Mouse (Mus musculus) embryonic stem cell, embryonic (primary cell): ENCODE measurements at regions not wholly inside any gene's neighbourhood (a gene's known extent, or its start where the extent isn't known, plus 50 kb on each side); places are given as distances from the start of the nearest gene placed in this dataset.
"Not testable (repeated sequence)": the region's sequence is repeated elsewhere in the genome, so short reads cannot be mapped to it uniquely, and the experiment has no call there.

Experiments used
- CTCF ChIA-PET, 4 experiments: fragments of 300-600 bp in 2 of 4; fragments of 350-600 bp in 2 of 4; sonication (Branson Sonifier 250); formaldehyde crosslinking; loops; one replicate each; lab custom pipeline; 2022; ENCODE audit warnings: inconsistent platforms in 2 of 4; lab: Charles Lee
- POLR2A ChIA-PET, 4 experiments: fragments of 300-600 bp in 2 of 4; fragments of 350-600 bp in 2 of 4; sonication (Branson Sonifier 250); formaldehyde crosslinking; loops; one replicate each; lab custom pipeline; 2022; ENCODE audit warnings: antibody characterized with exemption in 4 of 4, inconsistent platforms in 1 of 4; lab: Charles Lee

GRCm38 (mm10) chr9:8731141-8731540 is 168.5 kb upstream of the Pgr start:
- ChIA-PET CTCF (no interaction called here), POLR2A (no interaction called here)

DNA sequence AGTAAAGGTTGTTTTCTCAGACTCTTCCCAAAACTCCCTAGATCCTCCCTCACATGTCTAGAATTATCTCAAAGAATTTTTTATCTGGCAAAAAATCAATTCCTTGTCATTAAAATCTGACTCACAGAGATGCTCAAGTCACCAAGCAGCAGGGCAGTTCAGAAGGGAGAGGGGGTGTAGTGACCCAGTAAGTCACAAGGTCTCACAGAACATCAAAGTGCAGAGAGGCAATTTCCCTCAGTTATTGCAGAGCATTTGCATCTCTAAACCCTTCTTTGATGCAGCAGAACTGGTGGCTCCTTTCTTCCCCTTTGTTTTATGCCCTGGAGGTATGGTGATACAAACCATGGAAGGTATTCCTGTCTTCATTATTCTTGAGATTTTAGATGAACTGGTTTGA is 166.1 kb upstream of the Pgr start:
- POLR2A ChIA-PET = no interaction called here
- CTCF ChIA-PET = interaction anchor here in 2 of 4 experiments (0.6 to 0.8 kb wide), 2 partner anchors 14 to 32 kb away, joined by 3 to 4 read pairs; no protein-coding TSS in a partner anchor

DNA sequence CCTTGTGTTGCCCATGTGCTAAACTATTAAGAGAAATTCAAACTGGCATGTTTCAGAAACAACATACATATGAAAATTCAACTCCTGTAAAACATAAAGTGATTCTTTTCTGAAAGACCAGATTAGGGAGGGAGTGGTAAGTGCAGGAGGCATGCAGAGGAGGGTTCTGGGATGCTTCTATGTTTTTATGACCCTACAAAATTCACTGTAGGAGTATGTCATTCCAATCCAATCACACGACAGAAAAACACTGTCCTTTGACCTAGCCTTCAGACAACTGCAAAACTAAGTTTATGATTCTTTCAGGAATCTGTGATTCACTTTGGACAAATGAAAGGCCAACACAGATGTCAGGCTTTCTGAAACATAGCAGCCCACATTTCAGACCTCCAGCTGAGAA is 159.4 kb upstream of the Pgr start:
- ChIA-PET POLR2A (no interaction called here), CTCF (no interaction called here)

GRCm38 (mm10) chr9:8749878-8750277 is 149.8 kb upstream of the Pgr start:
- CTCF ChIA-PET = no interaction called here
- POLR2A ChIA-PET = no interaction called here

- ChIA-PET POLR2A (interaction anchor here in 1 of 4 experiments (0.6 to 0.7 kb wide), 2 partner anchors 8 to 1154 kb away, joined by 3 to 4 read pairs; no protein-coding TSS in a partner anchor), CTCF (no interaction called here)
Observed at GRCm38 (mm10) chr9:8760876-8761275, 138.8 kb upstream of the Pgr start.

DNA sequence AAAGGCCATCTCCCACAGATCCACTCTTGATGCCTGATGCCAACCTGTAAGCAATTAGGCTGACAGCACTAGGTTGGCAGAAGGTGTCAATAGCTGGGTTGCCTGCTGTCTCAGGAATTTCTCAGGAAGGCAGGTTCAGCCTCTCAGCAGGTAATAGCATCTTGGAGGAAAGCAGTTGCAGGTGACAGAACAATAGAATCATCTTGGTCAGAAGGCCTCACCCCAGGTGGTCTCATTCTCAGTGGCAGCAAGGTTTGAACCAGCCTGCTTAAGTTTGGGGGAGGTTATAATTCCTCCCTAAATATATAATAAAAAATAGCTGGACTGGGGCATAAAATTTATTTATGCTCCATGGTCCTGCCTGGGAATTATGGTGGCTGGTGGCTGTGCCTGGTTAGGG is 130.2 kb upstream of the Pgr start:
- POLR2A ChIA-PET = interaction anchor here in 2 of 4 experiments (0.6 to 1.1 kb wide), 3 partner anchors 9 to 817 kb away, joined by 3 to 4 read pairs (median 4); no protein-coding TSS in a partner anchor
- CTCF ChIA-PET = not testable (repeated sequence)

- POLR2A ChIA-PET = interaction anchor here in 2 of 4 experiments (1.0 to 1.1 kb wide), 2 partner anchors 11 to 130 kb away, joined by 3 to 4 read pairs; partner anchors contain the start of gene Pgr (in 1 of the 2)
Observed at GRCm38 (mm10) chr9:8769996-8770395, 129.6 kb upstream of the Pgr start.

DNA sequence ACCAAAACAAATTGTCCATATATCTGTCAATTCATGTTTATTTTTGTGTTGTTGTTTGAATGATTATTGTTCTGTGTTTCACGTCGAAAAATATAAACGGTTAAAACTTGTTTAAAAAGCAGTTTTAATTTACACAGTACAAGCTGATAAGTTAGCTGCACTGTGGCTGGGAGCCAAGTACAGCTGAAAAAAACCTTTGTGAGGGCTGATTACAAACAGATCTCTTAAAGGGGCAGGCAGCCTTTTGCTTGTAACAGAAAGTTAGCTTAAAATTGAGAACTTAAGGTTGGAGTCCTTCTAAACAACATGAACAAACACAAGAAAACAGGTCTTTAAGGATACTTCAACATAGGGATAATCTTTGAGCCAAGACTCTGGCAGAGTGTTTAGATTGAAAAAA is 118.3 kb upstream of the Pgr start:
- POLR2A ChIA-PET = interaction anchor here in 1 of 4 experiments (0.9 kb wide), 1 partner anchor 11 kb away, joined by 4 read pairs; no protein-coding TSS in a partner anchor
- CTCF ChIA-PET = not testable (repeated sequence)

More at GRCm38 (mm10) chr9:8769996-8770395, 129.6 kb upstream of the Pgr start:
- CTCF ChIA-PET = no interaction called here

GRCm38 (mm10) chr9:8814236-8814635 is 85.4 kb upstream of the Pgr start:
- ChIA-PET POLR2A (no interaction called here), CTCF (no interaction called here)

GRCm38 (mm10) chr9:8823719-8824371 is 75.8 kb upstream of the Pgr start:
- ChIA-PET POLR2A (no interaction called here), CTCF (no interaction called here)

DNA sequence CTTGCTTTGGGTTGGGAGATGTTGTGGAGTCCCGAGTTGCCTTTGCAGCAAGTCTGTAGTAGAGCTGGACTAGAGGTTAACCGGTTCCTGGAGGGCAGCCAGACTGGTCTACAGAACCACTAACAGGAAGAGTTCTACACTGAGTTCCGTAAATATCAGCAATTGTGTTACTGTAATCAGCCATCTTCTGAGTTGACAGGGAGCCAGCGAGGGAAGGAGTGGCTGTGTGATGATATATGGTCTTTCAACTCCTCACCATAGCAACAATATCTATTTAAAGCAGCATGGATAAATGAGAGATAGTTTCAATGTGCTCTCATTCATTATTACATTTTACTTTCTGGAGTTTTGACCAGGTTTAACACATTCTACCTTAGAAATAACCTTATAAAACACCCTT is 67.5 kb upstream of the Pgr start:
- ChIA-PET CTCF (no interaction called here), POLR2A (no interaction called here)

GRCm38 (mm10) chr9:8837073-8837472 is 62.6 kb upstream of the Pgr start:
- POLR2A ChIA-PET = no interaction called here
- CTCF ChIA-PET = interaction anchor here in 1 of 4 experiments (0.8 kb wide), 1 partner anchor 378 kb away, joined by 7 read pairs; no protein-coding TSS in a partner anchor

DNA sequence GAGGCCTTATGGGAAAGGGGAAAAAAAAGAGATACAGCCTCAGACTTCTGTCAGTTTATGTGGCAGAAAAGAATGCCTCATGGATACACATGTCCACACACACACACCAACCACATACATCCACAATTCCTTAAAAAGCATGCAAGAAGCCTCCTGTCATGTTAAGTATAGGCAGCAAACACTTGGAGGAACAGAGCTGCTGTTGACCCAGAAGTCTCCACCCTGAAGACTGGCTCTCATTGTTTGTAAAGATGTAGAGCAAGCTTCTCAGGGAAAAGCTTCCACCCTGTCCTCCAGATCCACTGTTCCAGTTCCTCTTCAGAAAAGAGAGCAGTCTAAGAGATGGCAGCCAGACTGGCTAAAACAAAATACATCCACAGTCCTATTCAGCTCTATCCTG is 61.3 kb upstream of the Pgr start:
- POLR2A ChIA-PET = interaction anchor here in 1 of 4 experiments (0.5 kb wide), 1 partner anchor 283 kb away, joined by 3 read pairs; no protein-coding TSS in a partner anchor
- CTCF ChIA-PET = no interaction called here

DNA sequence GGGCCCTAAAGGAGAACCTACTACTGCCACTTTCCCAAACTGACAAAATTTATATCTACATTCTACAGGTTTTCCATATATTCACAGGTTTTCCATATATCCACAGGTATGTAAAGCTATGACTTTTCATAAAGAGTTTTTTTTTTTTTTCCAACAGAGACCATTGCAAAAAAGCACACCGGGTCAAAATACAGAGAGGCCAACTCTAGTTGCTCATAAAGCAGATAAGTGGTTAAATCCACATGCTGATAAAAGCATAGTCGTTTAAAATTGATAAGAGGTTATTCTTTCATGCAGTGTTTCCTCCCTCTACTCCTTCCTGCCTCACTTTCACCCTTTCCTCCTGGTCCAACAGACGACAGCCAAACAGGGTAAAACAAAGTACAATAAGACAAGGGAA is 60.7 kb upstream of the Pgr start:
- POLR2A ChIA-PET = interaction anchor here in 1 of 4 experiments (0.5 kb wide), 1 partner anchor 282 kb away, joined by 3 read pairs; no protein-coding TSS in a partner anchor

More for the DNA sequence above, 60.7 kb upstream of the Pgr start:
- CTCF ChIA-PET = no interaction called here
